Mouse (Mus musculus) erythroblast, embryonic 14.5 days (primary cell): ENCODE data around the gene Syndig1. TPM values are rescaled to one million over a fixed set of nuclear protein-coding genes. Genes with fewer than 3 reads are reported as not detected.

Source experiments
- H3K27me3 ChIP-seq: 2 replicates; pipeline ENCODE4 v1.6.1; 2012; ENCODE audit warnings: inconsistent platforms; ENCODE audit not compliant: control insufficient read depth
- H3K36me3 ChIP-seq: 2 replicates; pipeline ENCODE4 v1.6.1; 2012; ENCODE audit warnings: mild to moderate bottlenecking, inconsistent platforms; ENCODE audit not compliant: control insufficient read depth
- H3K4me1 ChIP-seq: 2 replicates; pipeline ENCODE4 v1.6.1; 2012; ENCODE audit warnings: inconsistent platforms; ENCODE audit not compliant: control insufficient read depth
- H3K4me3 ChIP-seq: replicated peaks from 2 replicates; pipeline ENCODE3; 2012; ENCODE audit warnings: moderate library complexity, mild to moderate bottlenecking, inconsistent platforms
- H3K9me3 ChIP-seq: 2 replicates; pipeline ENCODE4 v1.6.1; 2012; ENCODE audit warnings: low read length, inconsistent platforms, mixed read lengths; ENCODE audit not compliant: control insufficient read depth
- GATA1 ChIP-seq: IDR thresholded peaks from 2 replicates; pipeline ENCODE4 v1.6.1; 2012; ENCODE audit warnings: low read length, inconsistent platforms, mixed read lengths
- TAL1 ChIP-seq: IDR thresholded peaks from 3 replicates; pipeline ENCODE4 v1.6.1; 2012; ENCODE audit warnings: low read length, inconsistent platforms, mixed read lengths
- polyA plus RNA-seq: library from polyadenylated mRNA; stranded (reverse); fragments of >175 nt; gene quantifications from 2 replicates; pipeline ENCODE4 v1.2.3, GENCODE M21; 2012

Syndig1 gene
- polyA plus RNA-seq, 1 experiment: not detected

DNA sequence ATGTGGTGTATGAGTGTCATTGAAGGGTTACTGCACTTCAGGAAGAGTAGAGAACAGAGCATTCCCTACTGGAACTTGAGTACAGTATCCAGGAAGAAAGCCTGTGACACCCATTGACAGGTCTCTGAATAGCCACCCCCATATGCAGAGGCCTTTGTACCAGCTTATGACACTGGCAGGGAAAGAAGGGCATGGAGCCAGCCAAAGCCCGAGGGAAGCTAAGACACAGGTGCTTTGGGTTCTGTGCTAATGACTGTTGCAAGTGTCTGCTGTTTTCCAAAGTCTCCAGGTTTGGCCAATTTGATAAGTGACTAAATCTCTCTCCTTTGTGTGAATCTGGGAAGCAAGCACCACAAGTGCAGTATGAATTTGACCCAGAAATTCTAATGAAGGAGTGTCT is 71.6 kb downstream of the Syndig1 start:
- H3K4me3 ChIP-seq: no peak overlapping the region

GRCm38 (mm10) chr2:149904405-149904804 is 75.4 kb downstream of the Syndig1 start:
- H3K36me3 ChIP-seq: no peaks in the 10 kb centered on the region
- TF ChIP-seq TAL1: no peak
- no peak for TF ChIP-seq GATA1
- H3K4me3 ChIP-seq: no peak overlapping the region
- no peaks in the 10 kb centered on the region for H3K27me3 ChIP-seq
- H3K4me1 ChIP-seq: no peaks in the 10 kb centered on the region
- H3K9me3 ChIP-seq: peaks cover 7% of the 10 kb centered on the region

More for the DNA sequence above, 71.6 kb downstream of the Syndig1 start:
- Histone ChIP-seq H3K27me3 (no peaks in the 10 kb centered on the region), H3K36me3 (no peaks in the 10 kb centered on the region), H3K4me1 (no peaks in the 10 kb centered on the region), H3K9me3 (peaks cover 13% of the 10 kb centered on the region)
- TF ChIP-seq TAL1 (no peak), GATA1 (no peak)

DNA sequence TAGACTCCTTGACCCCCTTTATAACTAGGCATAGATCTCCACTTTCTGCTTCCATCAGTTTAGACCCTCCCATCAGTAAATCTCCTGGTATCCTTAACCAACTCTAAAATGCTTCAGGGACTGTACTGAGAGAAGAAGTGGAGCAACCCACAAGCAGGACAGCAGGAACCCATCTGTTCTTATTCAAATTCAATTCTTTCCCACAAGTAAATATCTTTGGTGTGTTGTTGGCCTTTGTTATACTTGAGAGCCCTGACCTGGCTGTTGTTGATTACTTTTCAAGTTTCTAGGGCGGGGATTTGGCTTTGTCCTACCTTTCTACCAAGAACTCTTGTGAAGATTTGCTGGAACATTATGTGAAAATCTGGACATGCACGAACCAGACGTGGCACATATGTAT is 77.7 kb downstream of the Syndig1 start:
- Histone ChIP-seq H3K4me3 (no peak overlapping the region), H3K36me3 (no peaks in the 10 kb centered on the region), H3K4me1 (no peaks in the 10 kb centered on the region), H3K27me3 (no peaks in the 10 kb centered on the region), H3K9me3 (peaks cover 2% of the 10 kb centered on the region; the same call in 1 of the 2 replicates)
- TF ChIP-seq GATA1 (no peak), TAL1 (no peak)

DNA sequence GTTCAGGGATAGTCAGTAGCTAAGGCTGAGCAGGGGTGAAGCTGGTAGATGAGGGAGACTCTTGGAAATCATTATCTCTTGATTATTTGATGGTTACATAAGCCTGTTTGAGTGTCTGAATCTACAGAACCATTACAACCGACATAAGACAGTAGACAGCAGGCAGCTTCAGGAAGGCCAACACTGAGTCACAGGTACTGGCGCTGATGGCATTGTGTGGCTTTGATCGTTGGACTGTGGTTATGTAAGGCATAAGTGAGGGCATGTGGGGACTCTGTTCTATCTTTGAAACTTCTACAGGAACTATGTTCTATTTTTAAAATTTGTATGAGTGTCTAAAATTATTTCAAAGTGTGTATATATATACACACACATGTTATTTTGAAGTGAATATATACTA is 88.2 kb downstream of the Syndig1 start:
- no peaks in the 10 kb centered on the region for H3K9me3 ChIP-seq
- TF ChIP-seq GATA1 (no peak), TAL1 (no peak)
- H3K4me3 ChIP-seq: no peak overlapping the region

GRCm38 (mm10) chr2:149923561-149923960 is 94.5 kb downstream of the Syndig1 start:
- Histone ChIP-seq H3K4me1 (no peaks in the 10 kb centered on the region), H3K36me3 (no peaks in the 10 kb centered on the region), H3K4me3 (no peak overlapping the region), H3K9me3 (peaks cover 3% of the 10 kb centered on the region; the same call in 1 of the 2 replicates), H3K27me3 (no peaks in the 10 kb centered on the region)
- TF ChIP-seq TAL1 (no peak), GATA1 (no peak)

More for the DNA sequence above, 88.2 kb downstream of the Syndig1 start:
- Histone ChIP-seq H3K4me1 (no peaks in the 10 kb centered on the region), H3K36me3 (no peaks in the 10 kb centered on the region), H3K27me3 (no peaks in the 10 kb centered on the region)

DNA sequence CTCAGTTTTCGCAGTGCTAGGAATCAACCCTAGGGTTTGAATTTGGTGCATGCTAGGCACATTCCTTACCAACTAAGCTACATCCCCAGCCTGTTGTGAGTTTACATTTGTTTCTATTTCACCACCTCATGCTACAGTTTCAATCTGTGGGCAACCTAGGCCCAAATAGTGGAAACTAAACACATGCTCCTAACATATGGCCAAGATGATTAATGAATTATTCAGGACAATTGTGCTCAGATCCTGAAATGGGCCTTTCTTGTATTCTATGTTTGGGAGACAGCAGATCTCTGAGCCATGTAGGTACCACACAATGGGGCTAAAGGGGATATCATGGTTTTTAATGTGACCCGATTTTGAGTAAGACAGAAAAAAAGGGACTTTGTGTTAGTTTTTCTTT is 96.9 kb downstream of the Syndig1 start:
- no peaks in the 10 kb centered on the region for H3K36me3 ChIP-seq
- no peak overlapping the region for H3K4me3 ChIP-seq
- no peaks in the 10 kb centered on the region for H3K4me1 ChIP-seq
- peaks cover 14% of the 10 kb centered on the region for H3K9me3 ChIP-seq
- TF ChIP-seq TAL1: no peak
- no peak for TF ChIP-seq GATA1
- no peaks in the 10 kb centered on the region for H3K27me3 ChIP-seq

DNA sequence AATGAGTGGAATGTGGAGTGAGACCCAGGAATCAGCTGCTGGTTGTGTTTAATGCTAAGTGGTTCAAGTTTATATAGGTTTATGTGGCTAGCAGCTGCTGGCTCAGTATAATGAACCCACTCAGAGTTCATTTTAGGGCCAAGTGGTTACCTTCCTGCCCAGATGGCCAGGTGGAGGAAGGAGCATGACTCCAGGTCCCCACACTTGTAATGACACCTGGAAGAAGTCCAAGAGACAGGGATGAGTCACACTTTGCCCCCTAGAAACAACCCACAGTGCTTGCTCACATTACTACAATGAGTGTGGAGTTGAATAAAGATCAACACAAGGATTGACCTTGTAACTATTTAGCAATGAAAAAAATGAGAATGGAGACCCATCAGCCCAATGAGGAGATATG is 98.0 kb downstream of the Syndig1 start:
- peaks cover 20% of the 10 kb centered on the region for H3K9me3 ChIP-seq
- no peak overlapping the region for H3K4me3 ChIP-seq
- TF ChIP-seq TAL1: no peak
- no peak for TF ChIP-seq GATA1
- no peaks in the 10 kb centered on the region for H3K27me3 ChIP-seq
- no peaks in the 10 kb centered on the region for H3K36me3 ChIP-seq
- H3K4me1 ChIP-seq: no peaks in the 10 kb centered on the region

- no peak overlapping the region for H3K4me3 ChIP-seq
- no peaks in the 10 kb centered on the region for H3K27me3 ChIP-seq
- no peaks in the 10 kb centered on the region for H3K4me1 ChIP-seq
- H3K9me3 ChIP-seq: peaks cover 20% of the 10 kb centered on the region
- no peaks in the 10 kb centered on the region for H3K36me3 ChIP-seq
- TF ChIP-seq TAL1: no peak
- no peak for TF ChIP-seq GATA1
Observed at GRCm38 (mm10) chr2:149927481-149927880, 98.5 kb downstream of the Syndig1 start.

DNA sequence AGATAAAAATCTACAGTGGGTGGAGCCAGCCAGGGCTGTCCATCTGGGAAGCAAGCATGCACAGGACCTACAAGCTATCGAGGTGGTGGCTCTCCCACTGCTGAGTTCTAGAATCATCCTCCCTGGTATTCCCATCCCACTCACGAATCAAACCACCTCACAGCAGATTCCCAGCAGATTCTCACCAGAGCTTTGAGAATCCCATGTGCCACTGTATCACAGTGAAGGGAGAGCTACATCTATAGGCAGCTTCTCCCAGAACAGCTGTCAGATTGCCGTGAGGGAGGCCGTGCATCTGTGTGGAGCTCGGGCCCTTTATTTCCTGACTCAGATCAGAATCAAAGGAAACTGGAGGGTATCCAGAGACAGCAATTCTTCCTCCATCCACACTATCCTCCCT is 101.0 kb downstream of the Syndig1 start:
- Histone ChIP-seq H3K36me3 (no peaks in the 10 kb centered on the region), H3K4me1 (no peaks in the 10 kb centered on the region), H3K27me3 (no peaks in the 10 kb centered on the region), H3K4me3 (no peak overlapping the region), H3K9me3 (peaks cover 23% of the 10 kb centered on the region)
- TF ChIP-seq GATA1 (no peak), TAL1 (no peak)

GRCm38 (mm10) chr2:149931111-149931510 is 102.1 kb downstream of the Syndig1 start:
- Histone ChIP-seq H3K36me3 (no peaks in the 10 kb centered on the region), H3K4me1 (no peaks in the 10 kb centered on the region), H3K9me3 (peaks cover 23% of the 10 kb centered on the region), H3K4me3 (no peak overlapping the region), H3K27me3 (no peaks in the 10 kb centered on the region)
- no peak for TF ChIP-seq GATA1
- TF ChIP-seq TAL1: no peak
